ENCODE assay signal across 8 mouse cellular contexts in the genomic region with DNA sequence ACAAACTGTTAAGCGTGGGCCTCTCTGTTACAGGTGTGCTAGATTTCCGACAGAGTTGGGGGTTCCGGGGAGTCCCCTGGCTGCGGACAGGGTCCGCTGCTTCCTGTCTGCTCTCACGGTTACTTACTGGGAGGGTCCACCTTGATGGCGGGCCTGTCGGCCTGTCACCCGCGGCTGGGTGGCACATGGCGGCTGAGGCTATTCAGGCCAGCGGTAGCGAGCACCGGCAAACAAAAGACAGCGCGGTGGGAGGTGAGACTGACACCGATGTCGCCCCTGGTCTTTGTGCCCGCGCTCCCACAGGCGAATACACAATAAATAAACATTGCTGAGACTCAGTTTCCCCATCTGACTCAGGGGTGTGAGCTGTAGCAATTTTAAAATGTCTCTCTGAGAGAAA. TPM values are rescaled to one million over a fixed set of nuclear protein-coding genes. Genes with fewer than 3 reads are reported as not detected.
DNase-seq lines count a peak whose midpoint lies in the region; ATAC-seq and TF ChIP-seq lines count a peak whose summit lies in the region.

No protein-coding gene starts in this region.

- TF ChIP-seq POLR2A in testis, adult 2 months (IDR thresholded peaks at IDR 0.05; ENCODE audit: control insufficient read depth, low read depth, low read length): no peak
- TF ChIP-seq POLR2A in cerebellum, adult 2 months (IDR thresholded peaks at IDR 0.05; ENCODE audit: borderline replicate concordance, insufficient read depth, low read length): no peak

- TF ChIP-seq CTCF in testis, adult 2 months (IDR thresholded peaks at IDR 0.05; ENCODE audit: control insufficient read depth, insufficient read depth, insufficient replicate concordance, low read depth, low read length): no peak
- no peak for TF ChIP-seq CTCF in liver, postnatal 0 days (IDR thresholded peaks at IDR 0.05; ENCODE audit: low read depth)
- no peak for TF ChIP-seq CTCF in cerebellum, adult 2 months (IDR thresholded peaks at IDR 0.05; ENCODE audit: borderline replicate concordance, insufficient read depth, low read depth, low read length)

- no peaks in the 10 kb centered on the region for H3K9me3 ChIP-seq in liver, postnatal 0 days (ENCODE audit: low read length)

- H3K9ac ChIP-seq in liver, postnatal 0 days (replicated peaks): no peak overlapping the region

- H3K4me3 ChIP-seq in testis, adult 2 months (ENCODE audit: control insufficient read depth, low read depth, low read length): peak overlapping the region; percentile 68
- H3K4me3 ChIP-seq in liver, postnatal 0 days (ENCODE audit: low read depth, low read length): peak overlapping the region; percentile 27
- H3K4me3 ChIP-seq in cerebellum, adult 2 months (replicated peaks; ENCODE audit: insufficient read depth, low read depth, low read length): no peak overlapping the region

- H3K4me1 ChIP-seq in testis, adult 2 months (ENCODE audit: control insufficient read depth, insufficient read depth, low read length): peaks cover 12% of the 10 kb centered on the region
- peaks cover 7% of the 10 kb centered on the region; the same call in 1 of the 2 replicates for H3K4me1 ChIP-seq in liver, postnatal 0 days (ENCODE audit: insufficient read depth)
- no peaks in the 10 kb centered on the region for H3K4me1 ChIP-seq in cerebellum, adult 2 months (ENCODE audit: control insufficient read depth, insufficient read depth, low read length)

- no peak for TF ChIP-seq EP300 in liver, postnatal 0 days (IDR thresholded peaks at IDR 0.05; ENCODE audit: low read depth)

- H3K4me2 ChIP-seq in liver, postnatal 0 days (ENCODE audit: low read depth, low read length): peak overlapping the region; percentile 65

- 3% methylated on average over 21 of the region's 21 CpGs for WGBS in liver, postnatal 0 days (ENCODE audit: insufficient replicate concordance)
- WGBS in cerebellum, adult 2 months: 42% methylated on average over 21 of the region's 21 CpGs

- H3K27ac ChIP-seq in testis, adult 2 months (ENCODE audit: control insufficient read depth, insufficient read depth, low read depth, low read length): no peak overlapping the region
- no peak overlapping the region for H3K27ac ChIP-seq in liver, postnatal 0 days (ENCODE audit: low read depth)
- no peak overlapping the region for H3K27ac ChIP-seq in cerebellum, adult 2 months (ENCODE audit: insufficient read depth, low read length)

- H3K36me3 ChIP-seq in testis, adult 2 months (ENCODE audit: control insufficient read depth, insufficient read depth, low read length): no peaks in the 10 kb centered on the region
- no peaks in the 10 kb centered on the region for H3K36me3 ChIP-seq in liver, postnatal 0 days (replicated peaks; ENCODE audit: insufficient read depth, low read length)

- ATAC-seq in liver, postnatal 0 days: no peak

- peak; percentile 14 for DNase-seq in cerebellum, adult 11-12 months
- no peak for DNase-seq in cerebellum, adult 11 months
- no peak for DNase-seq in testis, postnatal 10 days (ENCODE audit: low spot score)
- no peak for DNase-seq in liver, postnatal 0 days
- no peak for DNase-seq in thymus, postnatal 10 days (ENCODE audit: low spot score in 2 of 2)
- DNase-seq in cerebellum, adult 2 months: no peak
- DNase-seq in cerebellum, postnatal 4 days (ENCODE audit: low spot score in 2 of 2): no peak

- no peaks in the 10 kb centered on the region; the same call in 1 of the 2 replicates for H3K27me3 ChIP-seq in testis, adult 2 months (ENCODE audit: control insufficient read depth, insufficient read depth, low read length)
- peaks cover 66% of the 10 kb centered on the region for H3K27me3 ChIP-seq in liver, postnatal 0 days (ENCODE audit: insufficient read depth, low read length)
- no peaks in the 10 kb centered on the region for H3K27me3 ChIP-seq in cerebellum, adult 2 months (ENCODE audit: control insufficient read depth, insufficient read depth, low read length)

RNA-seq across cellular contexts. Expression of gene Efna2, which starts 10.7 kb away (rescaled TPM):
- polyA plus RNA-seq in testis, adult 2 months (2012; rRNA removed): 1.1 and 1.4 TPM in 2 replicates
- 0.15 and 0.18 TPM in 2 replicates for polyA plus RNA-seq in liver, postnatal 0 days (2015; fragmentation: Nextera tagmentation; extraction: Ambion mirVana)
- polyA plus RNA-seq in cerebellum, adult 2 months (2012; rRNA removed): 10.2 and 10.7 TPM in 2 replicates

RNA-seq across cellular contexts. Expression of gene 1600002K03Rik, which starts 17.3 kb away (rescaled TPM):
- 7.4 and 7.9 TPM in 2 replicates for polyA plus RNA-seq in testis, adult 2 months (2012; rRNA removed)
- 6.7 and 6.8 TPM in 2 replicates for polyA plus RNA-seq in liver, postnatal 0 days (2015; fragmentation: Nextera tagmentation; extraction: Ambion mirVana)
- polyA plus RNA-seq in cerebellum, adult 2 months (2012; rRNA removed): 16.4 and 18.0 TPM in 2 replicates

RNA-seq across cellular contexts. Expression of gene Cirbp, which starts 24.2 kb away (rescaled TPM):
- 105 and 127 TPM in 2 replicates for polyA plus RNA-seq in testis, adult 2 months (2012; rRNA removed)
- 87.0 and 93.3 TPM in 2 replicates for polyA plus RNA-seq in liver, postnatal 0 days (2015; fragmentation: Nextera tagmentation; extraction: Ambion mirVana)
- 240 and 261 TPM in 2 replicates for polyA plus RNA-seq in cerebellum, adult 2 months (2012; rRNA removed)

RNA-seq across cellular contexts. Expression of gene Mum1, which starts 36.2 kb away (rescaled TPM):
- polyA plus RNA-seq in testis, adult 2 months (2012; rRNA removed): 282 and 295 TPM in 2 replicates
- polyA plus RNA-seq in liver, postnatal 0 days (2015; fragmentation: Nextera tagmentation; extraction: Ambion mirVana): 9.8 and 13.3 TPM in 2 replicates
- polyA plus RNA-seq in cerebellum, adult 2 months (2012; rRNA removed): 41.1 and 42.5 TPM in 2 replicates

RNA-seq across cellular contexts. Expression of gene Midn, which starts 41.9 kb away (rescaled TPM):
- 70.1 and 79.2 TPM in 2 replicates for polyA plus RNA-seq in testis, adult 2 months (2012; rRNA removed)
- polyA plus RNA-seq in liver, postnatal 0 days (2015; fragmentation: Nextera tagmentation; extraction: Ambion mirVana): 3.0 and 4.3 TPM in 2 replicates
- 26.1 and 26.5 TPM in 2 replicates for polyA plus RNA-seq in cerebellum, adult 2 months (2012; rRNA removed)
